Mouse (Mus musculus) heart, postnatal 0 days (tissue): ENCODE results near the gene Prkcq. TPM values are rescaled to one million over a fixed set of nuclear protein-coding genes. Genes with fewer than 3 reads are reported as not detected.
"Not testable (repeated sequence)": the region's sequence is repeated elsewhere in the genome, so short reads cannot be mapped to it uniquely, and the experiment has no call there.

Source experiments
- ATAC-seq: fragments of 200-750 bp; cut with Nextera tagmentation; 2 replicates; pipeline ENCODE4 v1.8.0; 2017; ENCODE audit warnings: low read depth, moderate number of reproducible peaks, moderate library complexity; ENCODE audit not compliant: insufficient read depth
- DNase-seq: peaks from one replicate; pipeline ENCODE4 v3.0.0-alpha.2; 2016; ENCODE audit warnings: low spot score
- H3K27ac ChIP-seq: fragments of 300-500 bp; sonication (generic); 2 replicates; pipeline ENCODE4 v1.5.1; 2014; ENCODE audit warnings: low read depth, mild to moderate bottlenecking
- H3K27me3 ChIP-seq: fragments of 300-500 bp; sonication (generic); 2 replicates; pipeline ENCODE4 v1.6.1; 2014; ENCODE audit warnings: low read length, mixed read lengths; ENCODE audit not compliant: control insufficient read depth, insufficient read depth
- H3K36me3 ChIP-seq: fragments of 300-500 bp; sonication (generic); replicated peaks from 2 replicates; pipeline ENCODE4 v1.6.1; 2014; ENCODE audit warnings: low read length, mixed read lengths; ENCODE audit not compliant: control insufficient read depth, insufficient read depth
- H3K4me1 ChIP-seq: fragments of 300-500 bp; sonication (generic); 2 replicates; pipeline ENCODE4 v1.6.1; 2014; ENCODE audit warnings: antibody characterized with exemption; ENCODE audit not compliant: control insufficient read depth, insufficient read depth
- H3K4me2 ChIP-seq: fragments of 300-500 bp; sonication (generic); 2 replicates; pipeline ENCODE4 v1.6.1; 2014; ENCODE audit warnings: low read depth, mild to moderate bottlenecking, low read length, moderate library complexity
- H3K4me3 ChIP-seq: fragments of 300-500 bp; sonication (generic); 2 replicates; pipeline ENCODE4 v1.5.1; 2014; ENCODE audit warnings: low read depth, low read length
- H3K9ac ChIP-seq: fragments of 300-500 bp; sonication (generic); replicated peaks from 2 replicates; pipeline ENCODE4 v1.6.1; 2014; ENCODE audit warnings: low read depth, low read length, mixed read lengths
- H3K9me3 ChIP-seq: fragments of 300-500 bp; sonication (generic); replicated peaks from 2 replicates; pipeline ENCODE4 v1.6.1; 2016; ENCODE audit warnings: low read length; ENCODE audit not compliant: control insufficient read depth
- CTCF ChIP-seq: IDR thresholded peaks from 2 replicates; pipeline ENCODE4 v1.5.1; 2016; ENCODE audit warnings: antibody characterized with exemption, control low read depth, low read depth
- EP300 ChIP-seq: IDR thresholded peaks from 2 replicates; pipeline ENCODE4 v1.6.1; 2016; ENCODE audit warnings: antibody characterized with exemption, low read depth
- WGBS: fragments of 180-500 bp; shearing (Covaris S2); extraction: QIAGEN DNeasy Blood & Tissue Kit; methylation state at CpG from one replicate; pipeline ENCODE4 v1.1.7; 2014; 5-methylcytosine and 5-hydroxymethylcytosine counted together
- polyA plus RNA-seq: library from polyadenylated mRNA; unstranded; fragments of >200 nt; fragmentation: Nextera tagmentation; extraction: Ambion mirVana; gene quantifications from 2 replicates; pipeline ENCODE4 v1.2.1, GENCODE M21; 2015
- total RNA-seq: library from RNA; depleted of rRNA; stranded (reverse); fragments of >200 nt; gene quantifications from 2 replicates; pipeline ENCODE4 v1.2.3, GENCODE M21; 2014; ENCODE audit warnings: low replicate concordance

The Prkcq gene
- total and polyA plus RNA-seq, 2 experiments from 2014 or later, result 0.59 TPM; not detected in 1

DNA sequence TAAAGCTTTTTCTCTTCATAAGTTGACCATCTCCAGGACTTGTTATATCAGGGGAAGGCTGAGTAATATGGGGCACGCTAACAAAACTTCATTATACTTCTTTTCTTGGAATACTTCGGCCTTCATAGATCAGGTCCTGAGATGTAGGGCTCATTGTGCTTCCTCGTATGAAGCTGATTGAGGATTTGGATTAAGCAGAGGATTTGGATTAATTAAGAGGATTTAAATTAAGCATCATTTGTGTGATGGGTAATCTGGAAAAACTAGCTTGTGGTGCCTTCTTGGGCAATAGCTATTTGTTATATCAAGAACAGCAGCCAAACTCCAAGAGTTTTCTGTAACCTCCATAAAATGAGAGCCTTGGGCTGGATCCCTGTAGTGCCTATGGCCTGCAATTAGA is 172.8 kb downstream of the Prkcq start:
- Histone ChIP-seq H3K4me3 (no peak overlapping the region), H3K27me3 (no peaks in the 10 kb centered on the region), H3K27ac (no peak overlapping the region), H3K36me3 (no peaks in the 10 kb centered on the region), H3K4me2 (no peak overlapping the region), H3K9me3 (no peaks in the 10 kb centered on the region), H3K9ac (no peak overlapping the region), H3K4me1 (no peaks in the 10 kb centered on the region)
- DNase-seq (no peak), ATAC-seq (no peak)
- 84% methylated on average over 3 of the region's 3 CpGs for WGBS
- TF ChIP-seq EP300, result no peak
- TF ChIP-seq CTCF, result no peak

DNA sequence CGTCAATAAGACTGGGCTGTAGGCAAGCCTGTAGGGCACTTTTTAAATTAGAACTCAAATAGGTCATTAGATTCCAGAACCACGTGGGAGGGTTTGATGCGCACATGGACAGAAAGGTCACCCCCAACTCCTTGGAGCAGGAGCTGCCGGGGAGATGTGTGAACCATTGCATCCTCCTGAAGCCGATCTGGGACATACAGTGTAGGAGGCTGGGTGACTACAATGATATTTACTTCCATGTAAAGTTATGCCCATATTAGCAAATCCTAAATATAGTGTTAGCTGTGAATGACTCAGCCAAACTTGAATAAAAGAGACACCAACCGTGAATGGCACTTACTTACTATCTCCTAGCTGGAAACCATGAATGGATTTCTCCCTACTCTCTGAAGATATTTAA is 174.5 kb downstream of the Prkcq start:
- H3K9ac ChIP-seq, ATAC-seq, H3K36me3 ChIP-seq, H3K9me3 ChIP-seq, H3K4me3 ChIP-seq, DNase-seq, H3K4me1 ChIP-seq, H3K27me3 ChIP-seq, H3K4me2 ChIP-seq, H3K27ac ChIP-seq: not testable (repeated sequence)
- 78% methylated on average over 6 of the region's 6 CpGs for WGBS

DNA sequence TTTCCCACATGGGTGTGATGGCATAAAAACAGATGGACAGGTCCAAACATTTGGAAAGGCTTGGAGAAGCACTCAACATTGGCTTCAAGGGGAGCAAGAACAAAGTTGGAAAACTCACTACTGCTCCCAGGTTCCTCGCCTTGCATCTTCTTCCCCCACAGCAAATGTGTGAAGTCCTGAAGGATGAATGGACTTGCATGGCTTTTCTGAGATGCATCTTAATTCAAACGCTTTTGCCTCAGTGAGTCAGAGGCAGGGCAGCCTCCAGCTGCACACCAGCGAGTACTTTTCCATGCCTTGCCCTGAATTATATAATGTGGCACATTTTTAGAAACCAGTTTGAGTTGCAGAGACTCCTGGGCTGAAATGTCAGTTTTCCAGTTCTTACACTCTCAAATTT is 175.9 kb downstream of the Prkcq start:
- Histone ChIP-seq H3K9ac (no peak overlapping the region), H3K4me3 (no peak overlapping the region), H3K4me2 (no peak overlapping the region), H3K36me3 (no peaks in the 10 kb centered on the region), H3K27me3 (no peaks in the 10 kb centered on the region), H3K27ac (no peak overlapping the region), H3K4me1 (no peaks in the 10 kb centered on the region), H3K9me3 (no peaks in the 10 kb centered on the region)
- DNase-seq, result no peak
- no peak for ATAC-seq
- 75% methylated on average over 3 of the region's 3 CpGs for WGBS
- TF ChIP-seq EP300 (no peak), CTCF (no peak)
